Mouse (Mus musculus) olfactory bulb, adult 2 months (tissue): ENCODE results near the gene Tpgs1. TPM values are rescaled to one million over a fixed set of nuclear protein-coding genes. Genes with fewer than 3 reads are reported as not detected.

Experiments used
- H3K27ac ChIP-seq: fragments of 200-500 bp; 2 replicates; pipeline ENCODE4 v1.5.1; 2012; ENCODE audit warnings: low read depth, low read length; ENCODE audit not compliant: insufficient read depth
- H3K4me1 ChIP-seq: fragments of 200-500 bp; 2 replicates; pipeline ENCODE4 v1.6.1; 2012; ENCODE audit warnings: low read length; ENCODE audit not compliant: control insufficient read depth, insufficient read depth
- H3K4me3 ChIP-seq: fragments of 200-500 bp; 2 replicates; pipeline ENCODE4 v1.5.1; 2012; ENCODE audit warnings: mild to moderate bottlenecking, low read depth, low read length, moderate library complexity; ENCODE audit not compliant: insufficient read depth
- CTCF ChIP-seq: fragments of 200-500 bp; IDR thresholded peaks from 2 replicates; pipeline ENCODE4 v1.5.1; 2012; ENCODE audit warnings: low read depth, mild to moderate bottlenecking, low read length, moderate library complexity; ENCODE audit not compliant: insufficient read depth
- POLR2A ChIP-seq: fragments of 200-500 bp; IDR thresholded peaks from 2 replicates; pipeline ENCODE4 v1.6.1; 2012; ENCODE audit warnings: mild to moderate bottlenecking, low read depth, low read length, moderate library complexity; ENCODE audit not compliant: insufficient read depth
- WGBS: fragments of 180-500 bp; shearing (Covaris S2); methylation state at CpG from one replicate; pipeline ENCODE4 v1.1.7; 2018; 5-methylcytosine and 5-hydroxymethylcytosine counted together
- polyA plus RNA-seq: library from polyadenylated mRNA; stranded (reverse); fragments of >200 nt; gene quantifications from 2 replicates; pipeline ENCODE4 v1.2.4, GENCODE M21; 2012; ENCODE audit warnings: low replicate concordance; ENCODE audit not compliant: missing spikeins, insufficient read depth, insufficient read length

Gene Tpgs1
- polyA plus RNA-seq, 1 experiment = not detected

GRCm38 (mm10) chr10:79637128-79638110, 31.8 kb upstream of the Tpgs1 start, which contains the start of gene Shc2:
TSS of gene Shc2 (minus strand) at chr10:79637918.
- TF ChIP-seq CTCF (no peak), POLR2A (peak; percentile 78)
- H3K4me1 ChIP-seq = peaks cover 29% of the 10 kb centered on the region
- 1% methylated on average over 116 of the region's 116 CpGs for WGBS
- peak within 1 kb of the TSS; percentile 87 for H3K4me3 ChIP-seq
- peak within 1 kb of the TSS; percentile 77 for H3K27ac ChIP-seq

GRCm38 (mm10) chr10:79638486-79639204, 30.5 kb upstream of the Tpgs1 start:
- 14% methylated on average over 23 of the region's 23 CpGs for WGBS
- Histone ChIP-seq H3K4me3 (no peak overlapping the region), H3K4me1 (peaks cover 24% of the 10 kb centered on the region), H3K27ac (0 out of 2 replicates have a peak overlapping the region, but pooled peaks have one; percentile 77)
- no peak for TF ChIP-seq POLR2A
- TF ChIP-seq CTCF = no peak

- no peak for TF ChIP-seq CTCF
- TF ChIP-seq POLR2A = no peak
- 75% methylated on average over 8 of the region's 8 CpGs for whole genome bisulfite sequencing
- Histone ChIP-seq H3K4me1 (no peaks in the 10 kb centered on the region), H3K27ac (no peak within 1 kb of the TSS), H3K4me3 (no peak within 1 kb of the TSS)
Observed at GRCm38 (mm10) chr10:79645711-79646110, 23.5 kb upstream of the Tpgs1 start, which contains the start of gene Odf3l2. TSS of gene Odf3l2 (minus strand) at chr10:79645738.

GRCm38 (mm10) chr10:79649070-79649751, 20.0 kb upstream of the Tpgs1 start:
- TF ChIP-seq POLR2A (no peak), CTCF (peak; percentile 84)
- no peak overlapping the region for H3K27ac ChIP-seq
- no peak overlapping the region for H3K4me3 ChIP-seq
- 32% methylated on average over 7 of the region's 7 CpGs for WGBS
- no peaks in the 10 kb centered on the region for H3K4me1 ChIP-seq

GRCm38 (mm10) chr10:79652789-79653188, 16.4 kb upstream of the Tpgs1 start:
- Histone ChIP-seq H3K4me1 (peaks cover 11% of the 10 kb centered on the region), H3K4me3 (no peak overlapping the region), H3K27ac (no peak overlapping the region)
- whole genome bisulfite sequencing = 81% methylated on average over 7 of the region's 7 CpGs
- TF ChIP-seq CTCF (no peak), POLR2A (no peak)

DNA sequence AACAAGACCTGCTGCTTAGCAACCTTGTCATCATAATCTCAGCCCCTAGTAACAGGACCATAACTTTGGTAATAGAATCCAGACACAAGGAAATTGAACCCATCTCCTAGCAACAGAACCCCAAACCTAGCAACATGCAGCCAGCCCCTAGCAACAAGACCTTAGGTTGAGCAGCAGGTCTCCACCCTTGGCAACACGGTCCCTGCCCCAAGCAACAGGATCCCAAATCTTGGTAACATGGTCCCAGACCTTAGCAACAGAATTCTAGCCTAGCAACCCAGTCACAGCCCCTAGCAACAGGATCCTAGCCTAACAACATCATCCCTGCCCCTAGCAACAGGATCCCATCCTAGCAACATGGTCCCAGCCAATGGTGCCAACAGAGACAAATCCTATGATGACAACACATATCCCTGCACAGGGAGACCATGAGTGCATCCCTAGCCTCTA, 14.2 kb upstream of the Tpgs1 start:
- peaks cover 11% of the 10 kb centered on the region for H3K4me1 ChIP-seq
- H3K4me3 ChIP-seq = no peak overlapping the region
- H3K27ac ChIP-seq = peak overlapping the region; percentile 89
- no peak for TF ChIP-seq POLR2A
- TF ChIP-seq CTCF = no peak
- 16% methylated on average over 1 of the region's 1 CpGs for WGBS

- Histone ChIP-seq H3K4me1 (peaks cover 11% of the 10 kb centered on the region), H3K27ac (no peak overlapping the region), H3K4me3 (no peak overlapping the region)
- TF ChIP-seq POLR2A = no peak
- TF ChIP-seq CTCF = no peak
- 32% methylated on average over 4 of the region's 4 CpGs for WGBS
Observed at GRCm38 (mm10) chr10:79658829-79659228, 10.3 kb upstream of the Tpgs1 start.

GRCm38 (mm10) chr10:79660298-79660697, 8.9 kb upstream of the Tpgs1 start:
- Histone ChIP-seq H3K4me1 (peaks cover 11% of the 10 kb centered on the region), H3K4me3 (no peak overlapping the region), H3K27ac (no peak overlapping the region)
- WGBS = 62% methylated on average over 2 of the region's 2 CpGs
- TF ChIP-seq POLR2A = no peak
- no peak for TF ChIP-seq CTCF

GRCm38 (mm10) chr10:79661861-79662260, 7.3 kb upstream of the Tpgs1 start:
- WGBS = 62% methylated on average over 3 of the region's 3 CpGs

More at GRCm38 (mm10) chr10:79661861-79662260, 7.3 kb upstream of the Tpgs1 start:
- Histone ChIP-seq H3K4me3 (no peak overlapping the region), H3K4me1 (peaks cover 5% of the 10 kb centered on the region; the same call in 1 of the 2 replicates), H3K27ac (no peak overlapping the region)
- TF ChIP-seq POLR2A (no peak), CTCF (no peak)
